Mouse (Mus musculus): ENCODE data around the gene Gm43517. TPM values are rescaled to one million over a fixed set of nuclear protein-coding genes. Genes with fewer than 3 reads are reported as not detected.

The Gm43517 gene
- polyA plus RNA-seq, 1 experiment from 2014 or later, result not detected

GRCm38 (mm10) chr12:49390257-49390656 lies 5.3 kb downstream of the Gm43517 start:
- no peak overlapping the region for H3K4me3 ChIP-seq
- H3K27me3 ChIP-seq, result peaks cover 87% of the 10 kb centered on the region
- H3K9ac ChIP-seq, result no peak overlapping the region
- peaks cover 6% of the 10 kb centered on the region for H3K4me1 ChIP-seq (replicated peaks)
- no peak overlapping the region for H3K27ac ChIP-seq (replicated peaks)
- WGBS, result 2% methylated on average over 13 of the region's 13 CpGs
- no peaks in the 10 kb centered on the region for H3K36me3 ChIP-seq
- no peak overlapping the region for H3K4me2 ChIP-seq
- no peaks in the 10 kb centered on the region for H3K9me3 ChIP-seq
- no peak for ATAC-seq (ENCODE audit: low read depth)

- Histone ChIP-seq H3K4me2 (peak overlapping the region; percentile 47), H3K36me3 (no peaks in the 10 kb centered on the region), H3K9me3 (no peaks in the 10 kb centered on the region), H3K4me3 (peak overlapping the region; percentile 15), H3K9ac (no peak overlapping the region), H3K4me1 (replicated peaks) (peaks cover 6% of the 10 kb centered on the region), H3K27me3 (peaks cover 85% of the 10 kb centered on the region), H3K27ac (replicated peaks) (no peak overlapping the region)
- peak; percentile 25; the same call in 1 of the 2 replicates for ATAC-seq (ENCODE audit: low read depth)
- WGBS, result 1% methylated on average over 9 of the region's 9 CpGs
Measured at GRCm38 (mm10) chr12:49390926-49391304, 5.9 kb downstream of the Gm43517 start.

DNA sequence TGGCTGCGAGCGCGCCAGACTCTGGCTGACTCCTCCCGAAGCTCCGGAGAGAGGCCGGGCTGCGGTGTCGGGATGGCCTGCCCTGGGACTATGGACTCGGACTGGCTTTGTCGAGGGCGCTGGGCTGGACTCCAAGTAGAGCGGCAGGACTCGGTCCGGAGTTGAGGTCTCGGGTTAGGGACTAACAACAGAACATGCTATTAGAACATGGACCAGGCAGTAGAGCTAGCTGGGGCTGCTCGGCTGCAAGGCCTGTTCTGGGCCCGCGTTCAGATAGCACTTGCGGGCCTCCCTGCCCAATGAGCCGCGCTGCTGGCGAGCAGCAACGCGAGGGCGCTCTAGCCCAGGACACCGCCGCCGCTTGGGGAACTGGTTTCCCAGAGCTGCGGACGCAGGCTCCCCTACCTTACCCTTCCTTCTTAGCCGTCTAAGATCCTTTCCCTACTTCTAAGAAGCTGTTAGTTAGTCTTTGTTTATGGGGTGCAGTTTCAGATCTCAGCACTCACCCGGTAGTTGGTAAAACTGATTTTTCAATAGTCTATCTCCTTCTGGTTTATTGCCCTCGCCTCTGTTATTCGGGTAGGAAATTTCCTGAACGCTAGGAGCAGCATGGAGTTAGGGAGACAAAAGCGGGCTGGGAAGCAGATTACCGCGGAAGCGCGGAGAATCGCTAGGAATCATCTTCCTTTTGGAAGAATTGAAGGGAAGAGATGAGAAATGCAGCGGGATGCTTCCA lies 6.5 kb downstream of the Gm43517 start:
- under 1% methylated on average over 42 of the region's 42 CpGs for WGBS
- peak; percentile 96 for ATAC-seq (ENCODE audit: low read depth)
- Histone ChIP-seq H3K4me2 (peak overlapping the region; percentile 47), H3K36me3 (no peaks in the 10 kb centered on the region), H3K9ac (no peak overlapping the region), H3K27me3 (peaks cover 83% of the 10 kb centered on the region), H3K9me3 (no peaks in the 10 kb centered on the region), H3K4me1 (replicated peaks) (peaks cover 6% of the 10 kb centered on the region), H3K4me3 (peak overlapping the region; percentile 15), H3K27ac (replicated peaks) (no peak overlapping the region)

GRCm38 (mm10) chr12:49392041-49392390 lies 7.0 kb downstream of the Gm43517 start:
- ATAC-seq (ENCODE audit: low read depth), result no peak
- H3K27ac ChIP-seq (replicated peaks), result no peak overlapping the region
- H3K9ac ChIP-seq, result no peak overlapping the region
- no peaks in the 10 kb centered on the region for H3K36me3 ChIP-seq
- peaks cover 6% of the 10 kb centered on the region for H3K4me1 ChIP-seq (replicated peaks)
- H3K4me3 ChIP-seq, result 0 out of 2 replicates have a peak overlapping the region, but pooled peaks have one; percentile 15
- H3K4me2 ChIP-seq, result peak overlapping the region; percentile 47; the same call in 1 of the 2 replicates
- 2% methylated on average over 10 of the region's 10 CpGs for WGBS
- H3K9me3 ChIP-seq, result no peaks in the 10 kb centered on the region
- H3K27me3 ChIP-seq, result peaks cover 84% of the 10 kb centered on the region

DNA sequence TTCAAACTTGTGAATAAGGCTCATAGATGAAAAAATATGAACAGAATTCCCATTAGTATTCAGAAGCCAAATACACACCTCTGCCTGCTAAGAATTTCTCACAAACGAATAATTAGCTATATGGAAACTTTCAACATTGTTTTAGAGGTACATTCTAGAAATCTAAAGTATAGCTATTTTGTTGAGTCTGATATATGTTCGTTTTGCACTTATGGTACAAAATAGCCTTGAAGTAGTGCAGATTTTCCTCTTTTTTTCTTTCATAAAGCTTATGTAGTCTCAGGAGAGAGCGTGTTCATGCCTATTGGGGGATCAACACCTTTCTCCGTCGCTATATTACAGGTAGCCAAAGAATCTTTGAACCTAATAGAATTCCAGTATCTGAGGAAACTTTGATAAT lies 7.9 kb downstream of the Gm43517 start:
- H3K4me2 ChIP-seq, result no peak overlapping the region
- H3K4me3 ChIP-seq, result no peak overlapping the region
- H3K9me3 ChIP-seq, result no peaks in the 10 kb centered on the region
- 5% methylated on average over 5 of the region's 5 CpGs for WGBS
- H3K27me3 ChIP-seq, result peaks cover 90% of the 10 kb centered on the region
- no peak overlapping the region for H3K9ac ChIP-seq
- peaks cover 6% of the 10 kb centered on the region for H3K4me1 ChIP-seq (replicated peaks)
- no peaks in the 10 kb centered on the region for H3K36me3 ChIP-seq
- no peak overlapping the region for H3K27ac ChIP-seq (replicated peaks)
- no peak for ATAC-seq (ENCODE audit: low read depth)

DNA sequence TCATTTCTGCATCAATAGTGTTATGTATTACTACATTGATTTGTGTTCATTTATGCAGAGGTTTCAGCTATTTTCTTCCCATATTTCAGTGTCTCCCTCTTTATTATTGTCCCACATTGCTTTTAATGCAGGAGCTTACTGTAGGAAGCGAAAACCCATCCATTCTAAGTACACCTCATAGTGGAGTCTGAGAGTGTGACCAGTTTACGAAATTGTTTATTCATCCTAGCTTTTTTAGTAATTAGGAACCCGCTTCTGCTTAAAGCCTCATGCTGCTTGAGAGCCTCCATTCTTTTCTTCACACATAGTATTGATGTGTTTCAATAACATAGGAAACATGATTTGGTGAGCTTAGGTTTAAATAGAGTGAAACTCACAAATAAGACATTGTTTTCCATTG lies 8.7 kb downstream of the Gm43517 start:
- Histone ChIP-seq H3K4me2 (no peak overlapping the region), H3K4me3 (no peak overlapping the region), H3K36me3 (no peaks in the 10 kb centered on the region), H3K4me1 (replicated peaks) (peaks cover 6% of the 10 kb centered on the region), H3K27me3 (peaks cover 92% of the 10 kb centered on the region), H3K9ac (no peak overlapping the region), H3K9me3 (no peaks in the 10 kb centered on the region), H3K27ac (replicated peaks) (no peak overlapping the region)
- 7% methylated on average over 3 of the region's 3 CpGs for WGBS
- no peak for ATAC-seq (ENCODE audit: low read depth)

GRCm38 (mm10) chr12:49394181-49394580 lies 9.2 kb downstream of the Gm43517 start:
- Histone ChIP-seq H3K9ac (no peak overlapping the region), H3K4me2 (no peak overlapping the region), H3K36me3 (no peaks in the 10 kb centered on the region), H3K27me3 (peaks cover 91% of the 10 kb centered on the region), H3K4me3 (no peak overlapping the region), H3K9me3 (no peaks in the 10 kb centered on the region), H3K27ac (replicated peaks) (no peak overlapping the region), H3K4me1 (replicated peaks) (peaks cover 6% of the 10 kb centered on the region)
- no peak for ATAC-seq (ENCODE audit: low read depth)
- WGBS, result 5% methylated on average over 1 of the region's 1 CpGs

DNA sequence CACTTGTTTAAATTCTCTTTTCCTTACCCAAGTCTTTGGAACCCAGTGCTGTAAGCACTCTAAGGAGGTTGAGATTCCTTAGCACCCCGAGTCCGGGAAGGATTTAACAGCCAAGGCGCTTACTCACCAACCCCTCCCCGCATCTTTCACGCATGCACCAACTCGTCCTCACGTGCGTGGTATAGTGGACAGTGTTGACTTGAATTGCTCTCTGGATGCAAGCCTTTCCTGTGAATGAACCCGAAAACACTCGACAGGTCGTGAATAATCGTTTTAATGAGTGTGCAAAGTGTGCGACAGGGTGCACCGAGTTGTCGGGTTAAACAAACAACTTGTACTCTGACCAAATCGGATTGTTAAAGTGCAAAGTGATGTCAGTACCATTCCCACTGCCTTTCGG lies 9.9 kb downstream of the Gm43517 start:
- no peak overlapping the region for H3K4me2 ChIP-seq
- under 1% methylated on average over 17 of the region's 17 CpGs for WGBS
- H3K9ac ChIP-seq, result no peak overlapping the region
- H3K4me1 ChIP-seq (replicated peaks), result peaks cover 6% of the 10 kb centered on the region
- no peak overlapping the region for H3K27ac ChIP-seq (replicated peaks)
- H3K9me3 ChIP-seq, result no peaks in the 10 kb centered on the region
- ATAC-seq (ENCODE audit: low read depth), result no peak
- no peak overlapping the region for H3K4me3 ChIP-seq
- H3K36me3 ChIP-seq, result no peaks in the 10 kb centered on the region
- H3K27me3 ChIP-seq, result peaks cover 89% of the 10 kb centered on the region

GRCm38 (mm10) chr12:49395969-49396368 lies 11.0 kb downstream of the Gm43517 start:
- WGBS, result 14% methylated on average over 2 of the region's 2 CpGs

DNA sequence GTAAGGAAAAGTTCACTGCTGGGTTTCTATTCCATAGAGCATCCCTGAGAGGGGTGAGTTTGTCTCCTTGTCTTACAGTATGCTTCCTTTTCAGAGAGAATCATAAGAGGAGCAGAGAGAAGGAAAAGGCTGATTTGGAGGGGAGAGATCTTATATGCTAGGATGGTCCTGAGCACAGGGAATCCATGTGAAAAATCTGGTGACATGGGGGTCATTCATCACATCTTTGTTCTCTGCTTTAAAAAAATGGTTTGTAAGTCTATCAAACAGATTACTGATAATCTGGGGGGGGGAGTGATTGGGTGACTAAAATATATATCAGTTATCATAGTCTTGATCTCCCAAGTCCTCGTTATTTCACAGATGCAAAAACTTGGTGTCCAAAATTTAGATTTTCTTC lies 11.8 kb downstream of the Gm43517 start:
- WGBS, result 42% methylated on average over 1 of the region's 1 CpGs
- H3K36me3 ChIP-seq, result no peaks in the 10 kb centered on the region
- no peak overlapping the region for H3K9ac ChIP-seq
- no peak overlapping the region for H3K4me2 ChIP-seq
- ATAC-seq (ENCODE audit: low read depth), result no peak
- no peaks in the 10 kb centered on the region for H3K9me3 ChIP-seq
- H3K4me1 ChIP-seq (replicated peaks), result peaks cover 11% of the 10 kb centered on the region
- H3K27ac ChIP-seq (replicated peaks), result no peak overlapping the region
- peaks cover 89% of the 10 kb centered on the region for H3K27me3 ChIP-seq
- no peak overlapping the region for H3K4me3 ChIP-seq

More at GRCm38 (mm10) chr12:49395969-49396368, 11.0 kb downstream of the Gm43517 start:
- no peaks in the 10 kb centered on the region for H3K36me3 ChIP-seq
- no peak for ATAC-seq (ENCODE audit: low read depth)
- no peak overlapping the region for H3K27ac ChIP-seq (replicated peaks)
- peaks cover 89% of the 10 kb centered on the region for H3K27me3 ChIP-seq
- H3K4me2 ChIP-seq, result no peak overlapping the region
- H3K9ac ChIP-seq, result no peak overlapping the region
- peaks cover 8% of the 10 kb centered on the region for H3K4me1 ChIP-seq (replicated peaks)
- no peaks in the 10 kb centered on the region for H3K9me3 ChIP-seq
- no peak overlapping the region for H3K4me3 ChIP-seq

DNA sequence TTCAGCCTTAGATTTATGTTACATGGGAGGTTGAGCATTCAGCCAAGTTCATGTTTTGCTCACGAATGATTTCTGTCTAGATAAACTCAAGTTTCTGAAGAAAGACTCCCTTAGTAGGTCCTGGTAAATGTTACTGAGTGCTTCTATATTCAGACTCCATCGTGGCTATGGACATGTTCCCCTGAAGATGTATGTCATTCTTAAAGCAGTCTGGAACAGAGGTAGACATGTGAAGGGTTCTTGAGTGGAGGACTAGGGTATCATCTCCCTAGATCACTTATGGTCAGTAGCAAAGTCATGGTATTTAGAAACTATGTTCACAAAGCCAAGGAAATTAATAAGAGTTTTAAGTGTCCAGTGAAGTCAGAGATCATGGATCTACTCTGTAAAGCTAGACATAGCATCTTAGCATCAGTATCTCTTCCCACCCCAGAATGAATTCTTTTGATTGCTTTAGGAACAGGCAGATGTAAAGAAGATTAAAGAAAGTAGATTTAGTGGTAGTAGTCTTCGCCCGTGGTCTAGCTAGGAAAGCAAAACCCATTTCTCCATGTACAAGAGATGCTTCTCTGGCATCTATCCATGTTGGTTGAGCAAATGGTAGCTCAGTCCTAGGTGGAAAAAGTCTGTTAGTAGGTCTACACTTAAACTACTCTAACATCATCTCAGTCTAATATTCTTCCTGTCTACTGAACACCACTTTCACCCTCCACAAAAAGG lies 12.6 kb downstream of the Gm43517 start:
- Histone ChIP-seq H3K9ac (no peak overlapping the region), H3K4me3 (no peak overlapping the region), H3K4me1 (replicated peaks) (peaks cover 12% of the 10 kb centered on the region), H3K27ac (replicated peaks) (no peak overlapping the region), H3K36me3 (no peaks in the 10 kb centered on the region), H3K27me3 (peaks cover 88% of the 10 kb centered on the region), H3K4me2 (no peak overlapping the region), H3K9me3 (no peaks in the 10 kb centered on the region)
- 19% methylated on average over 4 of the region's 4 CpGs for WGBS
- no peak for ATAC-seq (ENCODE audit: low read depth)

DNA sequence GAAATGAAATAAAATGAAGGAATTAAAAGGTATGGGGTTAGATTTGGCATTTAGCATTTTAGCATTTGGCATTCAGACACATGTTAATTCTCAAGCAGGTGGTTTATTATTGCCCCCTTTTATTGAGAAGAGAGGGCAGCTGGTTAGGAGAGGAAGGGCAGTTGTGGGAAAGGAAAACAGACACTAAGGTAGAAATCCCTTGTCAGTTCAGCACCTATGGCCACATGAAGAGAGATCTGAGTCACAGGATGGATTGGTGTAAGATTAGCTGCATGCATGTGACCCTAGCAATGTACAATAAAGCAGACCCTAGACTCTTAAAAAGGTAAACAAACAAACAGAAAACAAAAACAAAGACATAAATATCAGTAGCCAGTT lies 13.2 kb downstream of the Gm43517 start:
- no peak overlapping the region for H3K27ac ChIP-seq (replicated peaks)
- peaks cover 12% of the 10 kb centered on the region for H3K4me1 ChIP-seq (replicated peaks)
- no peak overlapping the region for H3K4me3 ChIP-seq
- H3K9me3 ChIP-seq, result no peaks in the 10 kb centered on the region
- ATAC-seq (ENCODE audit: low read depth), result no peak
- H3K4me2 ChIP-seq, result no peak overlapping the region
- H3K36me3 ChIP-seq, result no peaks in the 10 kb centered on the region
- H3K9ac ChIP-seq, result no peak overlapping the region
- peaks cover 88% of the 10 kb centered on the region for H3K27me3 ChIP-seq
